Mouse (Mus musculus) monocyte, adult 2 months (primary cell): Measurements from ENCODE around the gene Mmp25.

Experiments used
- DNase-seq, 2 experiments: peaks; one replicate each; pipeline ENCODE4 v3.0.0; 2022; ENCODE audit warnings: low spot score in 2 of 2, low read depth in 1 of 2

Mmp25 gene

GRCm38 (mm10) chr17:23644613-23645495 lies at the start of gene Mmp25:
TSS of gene Mmp25 (minus strand) at chr17:23645277.
- DNase-seq, result no peak

GRCm38 (mm10) chr17:23694491-23694890 lies 49.4 kb upstream of the Mmp25 start:
- DNase-seq, result no peak

- no peak for DNase-seq
These were observed 39.0 kb upstream of the Mmp25 start, which contains the start of gene Cldn9 for GRCm38 (mm10) chr17:23683856-23684672. TSS of gene Cldn9 (minus strand) at chr17:23684026.

- DNase-seq, result no peak
These were observed 38.1 kb upstream of the Mmp25 start for GRCm38 (mm10) chr17:23683226-23683625.

GRCm38 (mm10) chr17:23682530-23682929 lies 37.5 kb upstream of the Mmp25 start:
- DNase-seq, result no peak

- DNase-seq, result no peak
These were observed 37.0 kb upstream of the Mmp25 start for GRCm38 (mm10) chr17:23682092-23682491.

- DNase-seq, result no peak
These were observed 36.0 kb upstream of the Mmp25 start for GRCm38 (mm10) chr17:23681086-23681485.

- no peak for DNase-seq
These were observed 35.3 kb upstream of the Mmp25 start for GRCm38 (mm10) chr17:23680336-23680735.

GRCm38 (mm10) chr17:23679127-23679835 lies 34.2 kb upstream of the Mmp25 start, which contains the start of gene Cldn6:
TSS of gene Cldn6 (plus strand) at chr17:23679249.
- DNase-seq, result no peak

- DNase-seq, result peak; percentile 42 to 79
These were observed 32.2 kb upstream of the Mmp25 start, which contains the start of gene Tnfrsf12a for GRCm38 (mm10) chr17:23677236-23677679. TSS of gene Tnfrsf12a (minus strand) at chr17:23677468.

- DNase-seq, result no peak
These were observed 31.5 kb upstream of the Mmp25 start for GRCm38 (mm10) chr17:23676473-23677031.

- DNase-seq, result peak; percentile 41 to 53
These were observed 30.6 kb upstream of the Mmp25 start for GRCm38 (mm10) chr17:23675564-23676281.

GRCm38 (mm10) chr17:23675127-23675526 lies 30.1 kb upstream of the Mmp25 start:
- no peak for DNase-seq

- DNase-seq, result no peak
These were observed 29.3 kb upstream of the Mmp25 start for GRCm38 (mm10) chr17:23674271-23674952.

- peak; percentile 65 to 85 for DNase-seq
These were observed 28.5 kb upstream of the Mmp25 start, which contains the start of the genes Hcfc1r1 and Thoc6 for GRCm38 (mm10) chr17:23673424-23674073. TSS of gene Hcfc1r1 (plus strand) at chr17:23673596. TSS of gene Thoc6 (minus strand) at chr17:23673882.

GRCm38 (mm10) chr17:23672761-23673160 lies 27.7 kb upstream of the Mmp25 start:
- DNase-seq, result no peak

GRCm38 (mm10) chr17:23671519-23671918 lies 26.4 kb upstream of the Mmp25 start:
- no peak for DNase-seq

GRCm38 (mm10) chr17:23670516-23671074 lies 25.5 kb upstream of the Mmp25 start:
- no peak for DNase-seq
